Mouse (Mus musculus) hindlimb bud, embryonic 11.5 days (tissue): ENCODE measurements around the gene Ubtd2.
"Not testable (repeated sequence)": the region's sequence is repeated elsewhere in the genome, so short reads cannot be mapped to it uniquely, and the experiment has no call there.

ENCODE experiments used
- DNase-seq: peaks from one replicate; pipeline ENCODE4 v3.0.0-alpha.2; 2012; ENCODE audit warnings: low read depth, low spot score; ENCODE audit errors: extremely low spot score

Ubtd2 gene

DNA sequence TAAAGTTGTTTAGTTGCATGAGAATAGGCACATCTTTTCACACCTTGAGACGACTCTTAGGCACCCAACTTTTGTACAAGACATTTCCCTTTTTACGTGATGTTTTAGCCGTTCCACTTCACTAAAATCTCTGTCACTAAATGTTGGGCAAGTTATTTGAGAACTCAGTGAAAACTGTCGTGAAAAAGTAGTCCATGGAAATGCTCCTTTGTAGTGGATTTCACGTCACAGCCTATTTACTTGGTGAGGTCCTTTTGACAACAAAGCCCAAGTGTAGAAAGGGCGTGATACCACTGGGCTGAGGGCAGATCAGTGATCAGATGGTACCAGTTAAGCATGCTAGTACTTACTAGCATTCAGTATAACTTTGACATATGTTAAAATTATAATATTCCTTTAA, 1.2 kb downstream of the Ubtd2 start:
- no peak for DNase-seq

DNA sequence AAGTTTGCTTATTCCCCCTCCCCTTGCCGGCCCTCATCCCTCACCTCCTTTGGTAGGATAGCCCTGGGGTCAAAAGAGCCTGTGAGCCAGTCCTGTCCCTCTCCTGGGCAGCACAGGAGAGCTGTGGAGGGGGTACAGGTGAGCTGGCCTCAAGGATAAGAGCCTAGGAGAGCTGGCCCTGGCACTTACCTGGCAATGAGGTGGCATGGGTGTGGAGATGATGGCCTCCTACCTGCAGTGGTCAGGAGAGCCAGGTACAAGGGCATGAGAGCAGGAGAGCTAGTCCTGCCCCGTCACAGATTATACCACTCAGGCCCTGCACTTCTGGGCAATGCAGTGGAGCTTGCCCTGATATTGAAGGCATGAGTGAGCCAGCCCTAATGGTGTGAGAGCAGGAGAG, 9.1 kb downstream of the Ubtd2 start:
- DNase-seq = no peak

DNA sequence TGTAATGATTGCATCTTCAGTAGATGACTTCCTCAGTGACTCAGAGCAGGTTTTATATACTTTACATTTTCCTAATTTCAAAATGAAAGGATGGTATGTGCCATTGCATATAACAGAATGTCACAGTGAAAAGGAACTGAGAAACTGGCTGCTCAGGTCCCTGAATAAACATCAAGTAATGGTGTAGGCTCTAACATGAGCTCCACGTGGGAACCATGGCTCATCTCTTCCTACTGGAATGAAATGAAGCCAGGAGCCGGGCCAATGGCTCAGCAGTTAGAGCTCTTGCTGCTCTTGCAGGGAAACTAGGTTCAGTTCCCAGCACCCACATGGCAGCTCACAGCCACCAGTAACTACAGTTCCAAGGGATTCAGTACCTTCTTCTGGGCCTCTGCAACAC, 16.8 kb downstream of the Ubtd2 start:
- no peak for DNase-seq

DNA sequence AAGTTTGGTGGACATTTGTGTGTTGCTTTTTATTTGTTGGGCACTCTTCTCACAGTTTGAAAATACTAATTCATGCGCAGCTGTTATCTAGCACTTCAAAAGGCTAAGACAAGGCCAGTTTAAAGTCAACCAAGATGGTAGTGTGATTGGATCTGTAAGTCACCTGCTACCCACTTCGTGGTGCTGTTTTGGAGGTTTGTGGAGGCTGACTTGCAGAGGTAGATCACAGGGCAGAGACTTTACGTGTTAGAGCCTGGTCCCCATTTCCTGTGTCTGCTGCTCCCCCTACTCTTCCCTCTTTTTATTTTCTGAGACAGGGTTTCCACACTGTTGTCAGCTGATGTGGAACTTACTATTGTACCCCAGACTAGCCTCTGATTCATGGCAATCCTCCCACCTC, 19.6 kb downstream of the Ubtd2 start:
- DNase-seq = no peak

DNA sequence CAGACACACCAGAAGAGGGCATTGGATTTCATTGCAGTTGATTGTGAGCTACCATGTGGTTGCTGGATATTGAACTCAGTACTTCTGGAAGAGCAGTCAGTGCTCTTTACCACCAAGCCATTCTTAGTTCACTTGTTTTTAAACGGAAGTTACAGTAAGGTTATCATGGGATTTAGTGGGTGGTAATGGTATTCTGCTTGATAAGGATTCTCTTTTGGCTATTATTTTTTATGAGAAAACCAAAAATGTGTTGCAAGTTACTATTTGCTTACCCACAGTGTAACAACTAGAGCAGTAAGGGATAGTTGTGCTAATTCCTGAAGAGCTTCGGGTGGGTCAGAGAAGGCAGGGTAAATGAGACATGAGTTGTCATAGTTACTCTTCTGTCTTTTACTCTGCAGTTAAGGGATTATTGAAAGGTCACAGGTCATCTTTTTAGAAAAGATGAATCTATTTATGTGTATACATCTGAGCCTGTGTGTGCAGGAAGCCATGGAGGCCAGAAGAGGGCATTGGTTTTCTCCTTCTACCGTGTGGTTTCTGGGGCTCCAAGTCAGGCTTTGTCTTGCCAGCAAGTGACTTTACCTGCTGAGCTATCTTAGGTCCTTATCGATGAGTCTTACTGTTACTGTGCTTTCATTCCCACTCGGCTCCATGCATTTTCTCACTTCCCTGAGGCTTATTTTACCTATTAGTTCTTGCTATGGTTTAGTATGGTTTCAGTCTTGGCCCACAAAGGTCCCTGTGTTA, 20.5 kb downstream of the Ubtd2 start:
- no peak for DNase-seq

DNA sequence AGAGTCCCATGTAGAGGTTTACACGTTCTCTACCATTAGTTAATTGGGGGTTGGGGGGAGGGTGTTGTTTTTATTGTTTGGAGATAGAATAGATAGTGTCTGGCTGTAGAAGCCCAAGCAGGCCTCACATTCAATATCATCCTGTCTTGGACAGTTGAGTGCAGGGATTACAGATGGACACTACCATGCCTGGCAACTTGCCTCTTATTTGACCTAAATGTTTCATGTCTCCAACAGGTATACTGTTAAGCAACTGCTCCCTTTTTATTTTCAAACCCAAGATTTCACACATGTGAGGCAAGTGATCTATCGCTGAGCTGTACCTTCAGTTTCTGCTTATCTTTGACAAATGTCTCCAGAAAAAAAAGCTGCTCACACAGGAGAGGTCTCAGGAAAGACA, 26.4 kb downstream of the Ubtd2 start:
- DNase-seq = no peak

DNA sequence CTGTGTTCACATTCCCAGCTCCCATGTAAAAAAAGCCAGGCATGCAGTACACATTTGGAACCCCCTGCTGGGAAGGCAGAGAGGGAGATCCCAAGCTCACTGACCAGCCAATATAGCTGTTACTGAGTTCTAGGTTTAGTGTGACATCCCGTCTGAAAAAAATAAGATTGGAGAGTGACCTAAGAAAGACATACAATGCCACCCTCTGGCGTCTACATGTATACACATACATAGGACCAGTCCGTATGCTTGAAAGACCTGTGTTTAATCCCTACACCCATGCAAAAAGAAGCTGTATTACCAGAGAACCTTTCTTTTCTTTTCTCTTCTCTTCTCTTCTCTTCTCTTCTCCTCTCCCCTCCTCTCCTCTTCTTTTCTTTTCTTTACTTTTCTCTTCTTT, 30.1 kb downstream of the Ubtd2 start:
- no peak for DNase-seq

DNA sequence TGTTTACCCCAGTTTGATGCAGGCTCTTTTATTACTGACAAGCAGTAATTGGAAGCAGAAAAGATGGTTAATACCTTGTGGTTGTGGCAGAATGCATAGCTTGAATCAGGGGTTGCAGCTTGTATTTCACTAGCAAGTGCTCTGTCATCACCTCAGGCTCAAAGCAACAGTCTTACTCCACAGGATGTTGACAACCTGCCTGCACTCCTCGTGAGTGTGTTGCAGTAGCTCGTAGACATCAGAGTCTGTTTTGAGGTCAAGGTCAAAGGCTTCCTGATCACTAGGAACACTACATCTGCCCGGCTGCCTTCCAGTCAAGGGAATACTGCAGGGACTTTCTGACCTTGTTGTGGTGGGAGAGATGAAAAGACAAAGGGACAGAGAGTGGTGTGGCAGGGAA, 31.5 kb downstream of the Ubtd2 start:
- DNase-seq = no peak

DNA sequence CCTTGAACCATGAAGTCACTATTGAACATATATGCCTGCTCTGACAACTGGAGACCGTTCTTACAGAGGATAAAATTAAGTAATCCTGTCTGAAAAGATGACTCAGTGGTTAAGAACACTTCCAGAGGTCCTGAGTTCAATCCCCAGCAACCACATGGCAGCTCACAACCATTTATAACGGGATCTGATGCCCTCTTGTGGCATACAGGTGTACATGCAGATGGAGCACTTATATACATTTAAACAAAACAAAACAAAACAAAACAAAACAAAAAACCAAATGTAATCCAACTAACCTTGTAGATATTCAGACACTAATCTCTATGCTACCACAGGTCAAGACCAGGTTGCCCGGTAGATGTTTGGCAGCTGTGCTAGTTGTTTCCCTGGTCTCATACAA, 32.3 kb downstream of the Ubtd2 start:
- DNase-seq = no peak

DNA sequence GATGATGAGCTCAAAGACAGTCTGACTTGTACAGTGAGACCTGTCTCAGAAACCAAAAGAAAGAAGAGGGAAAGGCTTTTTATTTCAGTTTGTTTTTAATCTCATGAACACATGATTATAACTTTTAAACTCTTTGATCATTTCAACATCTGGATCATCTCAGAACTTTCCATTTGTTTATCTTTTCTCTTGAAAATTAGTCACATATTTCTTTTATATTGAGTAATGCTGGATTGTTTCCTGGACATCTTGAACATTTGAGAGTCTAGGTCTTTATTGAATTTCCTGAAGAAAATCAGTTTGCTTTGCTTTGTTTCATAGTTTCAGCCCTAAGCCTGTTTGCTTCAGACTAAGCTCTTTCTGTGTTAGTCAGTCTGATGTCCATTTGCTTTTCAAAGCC, 33.2 kb downstream of the Ubtd2 start:
- DNase-seq = no peak

DNA sequence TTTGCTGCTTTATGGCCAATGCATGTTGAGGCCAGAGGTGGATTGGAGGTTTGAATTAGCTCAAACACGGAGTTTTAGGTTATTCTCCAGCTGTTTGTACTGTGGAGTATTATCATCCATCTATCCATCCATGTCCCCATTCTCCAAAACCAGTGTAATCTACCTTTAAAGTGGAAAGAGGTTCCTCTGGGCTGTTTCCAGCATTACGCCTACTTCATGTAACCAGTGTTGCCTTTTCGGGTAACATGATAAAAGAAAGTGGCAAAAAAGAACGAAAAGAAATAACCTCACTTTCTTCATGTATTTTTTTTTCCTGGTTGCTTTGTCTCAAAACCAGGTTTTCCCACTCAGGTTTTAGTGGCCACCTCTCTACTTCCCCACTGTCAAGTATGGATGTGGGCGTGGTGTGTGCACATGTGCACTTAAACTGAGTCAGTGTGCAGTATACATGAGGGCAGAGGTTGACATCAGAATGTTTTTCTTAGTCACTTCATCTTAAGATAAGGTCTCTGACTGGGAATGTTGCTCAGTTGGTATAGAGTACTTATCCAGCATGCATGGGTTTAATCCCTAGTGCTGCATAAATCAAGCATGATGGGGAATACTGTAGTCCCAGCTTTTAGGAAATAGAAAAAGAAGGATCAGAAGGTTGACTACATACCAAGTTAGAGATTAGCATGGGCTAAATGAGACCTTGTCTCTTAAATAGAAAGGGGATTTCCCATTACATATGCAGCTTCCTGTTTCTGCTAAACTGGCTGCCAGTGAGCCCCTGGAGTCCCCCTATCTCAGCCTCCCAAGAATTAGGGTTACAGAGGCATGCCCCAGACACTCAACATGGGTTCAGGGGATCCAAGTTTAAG, 33.9 kb downstream of the Ubtd2 start:
- DNase-seq = no peak

DNA sequence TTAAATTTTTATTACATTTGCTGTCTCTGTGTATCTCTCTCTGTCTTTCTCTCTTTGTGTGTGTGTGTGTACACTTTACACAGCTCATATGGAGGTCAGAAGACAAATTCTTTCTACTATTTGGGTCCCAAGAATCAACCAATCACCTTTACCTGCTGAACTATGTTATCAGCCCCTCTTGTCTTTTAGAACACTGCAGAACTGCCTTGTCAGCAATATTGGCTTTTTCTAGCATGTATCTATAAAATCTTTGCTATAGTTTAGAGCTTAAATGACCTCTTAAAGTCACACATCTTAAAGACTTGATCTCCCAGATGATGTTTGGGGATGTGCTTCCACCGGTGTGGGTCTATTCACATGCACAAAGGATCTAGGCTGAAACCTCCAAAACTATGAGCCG, 35.9 kb downstream of the Ubtd2 start:
- DNase-seq = no peak

DNA sequence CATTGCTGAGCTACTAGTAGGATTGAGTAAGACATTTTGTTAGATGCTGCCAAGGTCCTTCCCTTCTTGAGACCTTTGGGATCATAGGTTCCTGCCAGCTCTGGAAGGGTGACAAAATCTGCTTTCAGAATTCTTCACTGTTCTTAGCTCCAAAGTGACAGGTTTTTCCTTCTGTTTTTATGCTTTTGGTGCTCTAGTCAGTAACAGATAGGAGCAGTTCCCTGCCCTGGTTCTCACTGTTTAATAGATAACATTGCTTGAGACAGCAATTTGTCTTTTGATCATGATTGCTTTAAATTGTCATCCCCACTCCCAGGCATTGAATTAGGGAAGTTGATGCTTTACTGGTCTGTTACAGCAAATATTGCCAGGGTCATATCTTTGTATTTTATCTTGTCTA, 38.1 kb downstream of the Ubtd2 start:
- no peak for DNase-seq

DNA sequence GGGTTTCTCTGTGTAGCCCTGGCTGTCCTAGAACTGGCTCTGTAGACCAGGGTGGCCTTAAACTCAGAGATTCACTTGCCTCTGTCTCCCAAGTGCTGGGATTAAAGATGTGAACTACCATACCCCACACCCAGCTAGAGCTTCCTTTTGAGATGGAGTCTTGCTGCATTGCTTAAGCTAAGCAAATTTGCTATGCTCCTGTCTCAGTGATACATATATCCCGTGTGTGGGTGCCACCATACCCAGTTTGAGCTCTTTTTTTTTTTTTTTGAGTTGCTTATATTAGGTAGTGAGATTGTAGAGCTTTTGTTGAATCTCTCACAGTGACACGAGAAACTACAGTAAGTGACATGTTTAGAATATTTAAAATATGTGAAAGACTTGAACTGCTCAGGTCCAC, 40.1 kb downstream of the Ubtd2 start:
- no peak for DNase-seq

DNA sequence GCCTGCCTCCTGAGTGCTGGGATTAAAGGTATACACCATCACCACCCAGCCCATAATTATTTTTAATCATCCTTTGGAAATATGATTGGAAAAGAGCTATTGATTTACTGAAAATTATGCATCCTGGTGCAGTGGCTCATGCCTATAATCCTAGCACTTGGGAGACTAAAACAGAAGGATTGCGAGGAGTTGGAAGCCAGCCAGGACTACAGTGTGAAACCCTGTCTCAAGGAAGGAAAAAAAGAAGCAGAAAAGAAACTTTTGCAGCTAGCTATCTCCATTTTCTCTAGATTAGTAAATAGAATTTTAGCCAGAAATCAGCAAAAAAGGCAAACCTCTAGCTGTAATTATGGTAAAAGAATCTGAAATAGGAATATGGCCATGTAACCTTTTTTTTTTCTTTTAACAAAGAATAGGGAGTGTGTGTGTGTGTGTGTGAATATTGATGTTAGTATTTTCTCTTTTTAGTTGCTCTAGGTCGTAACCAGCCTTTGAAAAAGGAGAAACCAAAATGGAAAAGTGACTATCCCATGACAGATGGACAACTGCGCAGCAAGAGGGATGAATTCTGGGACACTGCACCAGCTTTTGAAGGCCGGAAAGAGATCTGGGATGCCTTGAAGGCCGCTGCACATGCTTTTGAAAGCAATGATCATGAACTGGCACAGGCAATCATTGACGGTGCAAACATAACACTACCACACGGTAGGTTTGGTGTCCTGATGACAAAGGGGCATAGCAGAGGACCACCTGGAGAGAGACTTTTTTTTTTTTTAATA, 43.8 kb downstream of the Ubtd2 start:
- DNase-seq = no peak

DNA sequence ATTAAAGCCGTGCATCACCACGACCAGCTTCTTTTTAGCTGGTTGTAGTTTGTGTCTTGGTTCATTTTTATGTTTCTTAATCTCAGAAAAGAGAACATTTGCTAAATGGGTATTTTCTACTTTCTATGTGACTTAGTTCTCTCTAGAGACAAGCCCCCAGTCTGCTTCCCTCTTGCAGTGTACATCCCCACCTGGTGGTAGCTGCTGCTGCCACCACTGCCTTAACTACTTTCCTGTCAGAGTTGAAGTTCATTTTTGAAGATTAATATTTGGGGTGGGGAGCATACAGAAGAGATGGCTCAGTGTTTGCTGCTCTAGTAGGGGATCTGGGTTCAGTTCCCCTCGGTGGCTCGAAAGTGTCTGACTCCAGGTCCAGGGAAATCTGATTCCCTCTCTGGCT, 44.8 kb downstream of the Ubtd2 start:
- no peak for DNase-seq

DNA sequence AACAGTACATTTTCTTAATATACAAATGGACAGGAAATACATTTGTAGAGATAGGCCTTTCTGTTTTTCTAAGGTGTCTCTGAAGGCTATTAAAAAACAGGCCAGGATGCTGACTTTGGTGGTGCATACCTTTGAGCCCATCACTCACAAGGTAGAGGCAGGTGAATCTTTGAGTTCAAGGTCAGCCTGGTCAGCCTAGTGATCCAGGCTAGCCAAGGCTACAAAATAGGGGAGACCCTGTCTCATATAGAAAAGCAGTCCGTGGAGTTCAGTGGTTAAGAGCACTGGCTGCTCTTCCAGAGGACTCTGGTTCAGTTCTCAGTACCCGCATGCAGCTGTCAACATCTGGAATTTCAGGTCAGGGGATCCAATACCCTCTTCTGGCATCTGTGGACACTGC, 48.5 kb downstream of the Ubtd2 start:
- no peak for DNase-seq

DNA sequence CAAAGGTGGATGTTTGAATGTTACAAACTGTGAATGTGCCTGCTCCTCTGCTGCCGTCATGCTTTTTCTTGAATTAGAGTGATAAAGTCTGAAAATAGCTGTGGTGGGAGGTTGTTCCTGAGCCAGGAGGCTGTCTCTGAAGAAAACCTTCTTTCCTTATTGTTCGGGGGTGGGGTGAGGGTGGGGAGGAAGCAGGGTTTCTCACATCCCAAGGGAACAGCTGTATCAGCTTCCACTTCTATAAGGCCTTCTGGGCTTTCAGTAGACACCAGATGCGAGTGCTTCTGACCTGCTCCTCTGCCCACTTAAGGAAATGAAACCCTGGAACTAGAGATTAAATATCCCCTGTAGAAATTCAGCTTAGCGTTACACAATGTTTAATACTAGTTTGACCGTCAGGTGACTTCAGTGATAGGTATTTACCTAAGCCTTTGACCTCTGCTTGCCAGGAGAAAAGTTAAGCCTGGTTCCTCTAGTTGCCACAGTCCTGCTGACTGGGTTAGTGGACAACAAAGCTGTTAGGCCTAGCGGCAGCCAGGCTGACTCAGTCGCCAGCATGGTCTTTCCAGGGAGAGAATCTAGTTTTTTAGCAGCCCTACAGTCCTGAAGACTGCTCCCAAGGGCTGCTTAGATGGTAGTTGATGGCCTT, 50.0 kb downstream of the Ubtd2 start:
- DNase-seq = no peak

DNA sequence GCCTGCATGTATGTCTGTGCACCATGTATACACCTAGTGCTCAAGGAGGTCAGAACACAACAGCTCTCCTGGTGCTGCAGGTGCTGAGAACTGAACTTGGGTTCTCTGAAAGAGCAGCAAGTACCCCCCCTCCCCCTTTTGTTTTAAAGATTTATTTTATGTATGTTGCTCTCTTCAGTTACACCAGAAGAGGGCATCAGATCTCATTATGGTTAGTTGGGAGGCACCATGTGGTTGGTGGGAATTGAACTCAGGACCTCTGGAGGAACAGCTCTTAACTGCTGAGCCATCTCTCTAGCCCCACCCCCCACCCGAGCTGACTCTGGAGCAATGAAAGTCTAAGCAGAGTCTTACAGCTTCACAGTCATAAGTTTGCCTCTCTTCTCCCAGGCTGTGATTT, 55.8 kb downstream of the Ubtd2 start:
- no peak for DNase-seq

DNA sequence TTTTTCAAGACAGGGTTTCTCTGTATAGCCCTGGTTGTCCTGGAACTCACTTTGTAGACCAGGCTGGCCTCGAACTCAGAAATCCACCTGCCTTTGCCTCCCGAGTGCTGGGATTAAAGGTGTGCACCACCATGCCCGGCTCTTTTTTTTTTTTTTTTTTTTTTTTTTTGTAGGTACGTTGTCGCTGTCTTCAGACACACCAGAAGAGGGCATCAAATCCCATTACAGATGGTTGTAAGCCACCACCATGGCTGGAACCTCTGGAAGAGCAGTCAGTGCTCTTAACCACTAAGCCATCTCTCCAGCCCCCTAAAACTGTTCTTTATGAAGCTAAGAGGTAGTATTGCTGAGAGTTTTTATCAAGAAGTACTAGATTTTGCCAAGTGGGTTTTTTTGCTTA, 59.7 kb downstream of the Ubtd2 start:
- not testable (repeated sequence) for DNase-seq

DNA sequence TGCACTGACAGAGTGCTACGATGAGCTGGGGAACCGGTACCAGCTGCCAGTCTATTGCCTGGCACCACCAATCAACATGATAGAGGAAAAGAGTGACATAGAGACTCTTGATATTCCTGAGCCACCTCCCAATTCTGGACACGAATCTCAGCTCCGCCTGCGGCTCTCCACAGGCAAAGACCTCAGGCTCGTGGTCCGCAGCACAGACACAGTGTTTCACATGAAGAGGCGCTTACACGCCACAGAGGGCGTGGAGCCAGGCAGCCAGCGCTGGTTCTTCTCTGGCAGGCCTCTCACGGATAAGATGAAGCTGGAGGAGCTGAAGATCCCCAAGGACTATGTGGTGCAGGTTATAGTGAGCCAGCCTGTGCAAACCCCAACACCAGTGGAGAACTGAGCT, 60.9 kb downstream of the Ubtd2 start:
- no peak for DNase-seq
